Mouse (Mus musculus) intestine, postnatal 0 days (tissue): ENCODE data around the gene Negr1. TPM values are rescaled to one million over a fixed set of nuclear protein-coding genes. Genes with fewer than 3 reads are reported as not detected.

Experiments used
- ATAC-seq: fragments of 200-750 bp; cut with Nextera tagmentation; 2 replicates; pipeline ENCODE4 v1.8.0; 2017; ENCODE audit warnings: mild to moderate bottlenecking, moderate TSS enrichment, moderate library complexity
- H3K27ac ChIP-seq: fragments of 300-500 bp; sonication (generic); 2 replicates; pipeline ENCODE4 v1.5.1; 2014; ENCODE audit warnings: mild to moderate bottlenecking, low read depth, low read length, moderate library complexity
- H3K27me3 ChIP-seq: fragments of 300-500 bp; sonication (generic); replicated peaks from 2 replicates; pipeline ENCODE4 v1.6.1; 2014; ENCODE audit warnings: low read length, mixed read lengths; ENCODE audit not compliant: control insufficient read depth, insufficient read depth
- H3K36me3 ChIP-seq: fragments of 300-500 bp; sonication (generic); 2 replicates; pipeline ENCODE4 v1.6.1; 2014; ENCODE audit warnings: mild to moderate bottlenecking, moderate library complexity; ENCODE audit not compliant: control insufficient read depth, insufficient read depth
- H3K4me1 ChIP-seq: fragments of 300-500 bp; sonication (generic); replicated peaks from 2 replicates; pipeline ENCODE4 v1.6.1; 2014; ENCODE audit warnings: antibody characterized with exemption, low read length, mixed read lengths; ENCODE audit not compliant: control insufficient read depth, insufficient read depth
- H3K4me2 ChIP-seq: fragments of 300-500 bp; sonication (generic); replicated peaks from 2 replicates; pipeline ENCODE4 v1.6.1; 2014; ENCODE audit warnings: low read depth, mild to moderate bottlenecking, moderate library complexity
- H3K4me3 ChIP-seq: fragments of 300-500 bp; sonication (generic); 2 replicates; pipeline ENCODE4 v1.5.1; 2014; ENCODE audit warnings: low read depth, low read length
- H3K9ac ChIP-seq: fragments of 300-500 bp; sonication (generic); 2 replicates; pipeline ENCODE4 v1.6.1; 2014; ENCODE audit warnings: mild to moderate bottlenecking, low read depth, low read length
- H3K9me3 ChIP-seq: fragments of 300-500 bp; sonication (generic); 2 replicates; pipeline ENCODE4 v1.6.1; 2016; ENCODE audit warnings: mixed run types; ENCODE audit not compliant: control insufficient read depth
- CTCF ChIP-seq: sonication (generic); IDR thresholded peaks from 2 replicates; pipeline ENCODE4 v1.5.1; 2016; ENCODE audit warnings: low read depth, mild to moderate bottlenecking, control low read depth, antibody characterized with exemption, moderate library complexity
- WGBS: fragments of 180-500 bp; shearing (Covaris S2); extraction: QIAGEN DNeasy Blood & Tissue Kit; methylation state at CpG from one replicate; pipeline ENCODE4 v1.1.7; 2014; 5-methylcytosine and 5-hydroxymethylcytosine counted together
- polyA plus RNA-seq: library from polyadenylated mRNA; unstranded; fragments of >200 nt; fragmentation: Nextera tagmentation; extraction: Ambion mirVana; gene quantifications from 2 replicates; pipeline ENCODE4 v1.2.1, GENCODE M21; 2015

Gene Negr1
- polyA plus RNA-seq, 1 experiment from 2014 or later, result 2.0 TPM

GRCm38 (mm10) chr3:156928396-156929061 lies 366.9 kb downstream of the Negr1 start:
- Histone ChIP-seq H3K9ac (no peak overlapping the region), H3K36me3 (no peaks in the 10 kb centered on the region), H3K27me3 (no peaks in the 10 kb centered on the region), H3K27ac (no peak overlapping the region), H3K4me1 (no peaks in the 10 kb centered on the region), H3K4me3 (no peak overlapping the region), H3K4me2 (no peak overlapping the region), H3K9me3 (no peaks in the 10 kb centered on the region)
- 62% methylated on average over 5 of the region's 5 CpGs for whole genome bisulfite sequencing
- no peak for TF ChIP-seq CTCF
- no peak for ATAC-seq

GRCm38 (mm10) chr3:156929062-156929397 lies 367.4 kb downstream of the Negr1 start:
- WGBS, result 76% methylated on average over 3 of the region's 3 CpGs
- H3K27ac ChIP-seq, result no peak overlapping the region
- no peak for ATAC-seq

GRCm38 (mm10) chr3:156929677-156930440 lies 368.3 kb downstream of the Negr1 start:
- H3K4me3 ChIP-seq, result no peak overlapping the region
- no peak for TF ChIP-seq CTCF
- 94% methylated on average over 2 of the region's 2 CpGs for WGBS
- H3K9ac ChIP-seq, result no peak overlapping the region
- H3K27me3 ChIP-seq, result no peaks in the 10 kb centered on the region
- H3K4me1 ChIP-seq, result no peaks in the 10 kb centered on the region
- no peak for ATAC-seq
- H3K4me2 ChIP-seq, result no peak overlapping the region
- H3K36me3 ChIP-seq, result no peaks in the 10 kb centered on the region
- H3K9me3 ChIP-seq, result no peaks in the 10 kb centered on the region
- no peak overlapping the region for H3K27ac ChIP-seq

More at GRCm38 (mm10) chr3:156929062-156929397, 367.4 kb downstream of the Negr1 start:
- Histone ChIP-seq H3K4me2 (no peak overlapping the region), H3K9me3 (no peaks in the 10 kb centered on the region), H3K36me3 (no peaks in the 10 kb centered on the region), H3K9ac (no peak overlapping the region), H3K4me1 (no peaks in the 10 kb centered on the region), H3K4me3 (no peak overlapping the region), H3K27me3 (no peaks in the 10 kb centered on the region)
- no peak for TF ChIP-seq CTCF

GRCm38 (mm10) chr3:156931011-156931410 lies 369.4 kb downstream of the Negr1 start:
- Histone ChIP-seq H3K9ac (no peak overlapping the region), H3K4me1 (no peaks in the 10 kb centered on the region), H3K36me3 (no peaks in the 10 kb centered on the region), H3K27ac (no peak overlapping the region), H3K4me2 (no peak overlapping the region), H3K9me3 (no peaks in the 10 kb centered on the region), H3K27me3 (no peaks in the 10 kb centered on the region), H3K4me3 (no peak overlapping the region)
- TF ChIP-seq CTCF, result no peak
- peak; percentile 91 for ATAC-seq
- 41% methylated on average over 2 of the region's 2 CpGs for WGBS

- H3K4me3 ChIP-seq, result no peak overlapping the region
- H3K9ac ChIP-seq, result no peak overlapping the region
- H3K4me1 ChIP-seq, result no peaks in the 10 kb centered on the region
- H3K27me3 ChIP-seq, result no peaks in the 10 kb centered on the region
- H3K4me2 ChIP-seq, result no peak overlapping the region
- 41% methylated on average over 1 of the region's 1 CpGs for WGBS
- peak; percentile 90 for ATAC-seq
- TF ChIP-seq CTCF, result no peak
- 0 out of 2 replicates have a peak overlapping the region, but pooled peaks have one; percentile 54 for H3K27ac ChIP-seq
- no peaks in the 10 kb centered on the region for H3K36me3 ChIP-seq
- no peaks in the 10 kb centered on the region for H3K9me3 ChIP-seq
Measured at GRCm38 (mm10) chr3:156931540-156931939, 369.9 kb downstream of the Negr1 start.

- H3K27ac ChIP-seq, result no peak overlapping the region
- no peaks in the 10 kb centered on the region for H3K4me1 ChIP-seq
- no peak overlapping the region for H3K9ac ChIP-seq
- TF ChIP-seq CTCF, result no peak
- no peaks in the 10 kb centered on the region for H3K36me3 ChIP-seq
- no peak overlapping the region for H3K4me2 ChIP-seq
- H3K27me3 ChIP-seq, result no peaks in the 10 kb centered on the region
- WGBS, result 62% methylated on average over 5 of the region's 5 CpGs
- ATAC-seq, result no peak
- H3K4me3 ChIP-seq, result no peak overlapping the region
- H3K9me3 ChIP-seq, result no peaks in the 10 kb centered on the region
Measured at GRCm38 (mm10) chr3:156934778-156935290, 373.2 kb downstream of the Negr1 start.
